16 mouse cellular contexts compared by ENCODE assay signal in the genomic region with DNA sequence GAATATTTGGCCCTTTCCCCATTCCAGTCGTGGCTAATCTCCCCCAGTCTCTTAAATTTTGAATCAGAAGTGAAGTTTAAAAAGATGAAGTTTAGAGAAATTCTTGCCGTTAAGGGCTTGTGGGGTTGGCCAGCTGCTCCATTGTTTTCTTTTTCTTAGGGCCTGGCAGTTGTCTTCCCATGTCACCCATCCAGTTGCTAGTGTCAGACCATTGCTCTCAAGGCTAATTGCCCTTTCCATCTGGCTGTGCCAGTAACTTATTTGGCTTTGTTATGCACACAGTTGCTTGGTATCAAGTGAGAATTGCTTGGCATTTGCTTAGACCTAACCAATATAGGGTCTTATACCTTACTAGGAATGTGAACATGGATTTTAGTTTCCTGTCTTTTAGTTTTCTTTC.
"Had no signal": no experiment of that assay in that cellular context is flagged by ENCODE, and none has a peak within 500 bp of the region (broad histone marks: within the 10 kb centered on the region; RNA-seq: fewer than 3 reads in every experiment).

No protein-coding gene starts in this region.

- H3K4me1 ChIP-seq: neural tube, embryonic 13.5 days; neural tube, embryonic 15.5 days; stomach, embryonic 15.5 days had no signal

- H3K9me3 ChIP-seq: neural tube, embryonic 13.5 days; neural tube, embryonic 15.5 days; stomach, embryonic 15.5 days had no signal

- H3K9ac ChIP-seq: neural tube, embryonic 13.5 days; neural tube, embryonic 15.5 days; stomach, embryonic 15.5 days had no signal

- H3K4me2 ChIP-seq: neural tube, embryonic 13.5 days; neural tube, embryonic 15.5 days; stomach, embryonic 15.5 days had no signal

- H3K27me3 ChIP-seq: neural tube, embryonic 13.5 days; neural tube, embryonic 15.5 days; stomach, embryonic 15.5 days had no signal

- DNase-seq: retina, postnatal 1 day; right cerebral cortex, adult 18-20 months; right cerebral cortex, postnatal 14 days; right cerebral cortex, postnatal 25 days; right cerebral cortex, postnatal 4 days; spleen, adult 18-20 months; thymus, adult 18-20 months; thymus, adult 2 months; thymus, postnatal 14 days; thymus, postnatal 25 days; thymus, postnatal 36 days; thymus, postnatal 4 days had no signal

- H3K27ac ChIP-seq: neural tube, embryonic 13.5 days; neural tube, embryonic 15.5 days; stomach, embryonic 15.5 days; stomach, postnatal 0 days had no signal

- H3K4me3 ChIP-seq: neural tube, embryonic 13.5 days; neural tube, embryonic 15.5 days; stomach, embryonic 15.5 days had no signal

- H3K36me3 ChIP-seq: neural tube, embryonic 13.5 days; neural tube, embryonic 15.5 days; stomach, embryonic 15.5 days had no signal
